Mouse (Mus musculus) bone marrow, adult 2 months (tissue): ENCODE measurements around the gene Plxnc1. TPM values are rescaled to one million over a fixed set of nuclear protein-coding genes. Genes with fewer than 3 reads are reported as not detected.

Experiments used
- H3K27ac ChIP-seq: fragments of 200-500 bp; 2 replicates; pipeline ENCODE4 v1.5.1; 2012; ENCODE audit warnings: low read depth, mild to moderate bottlenecking, control low read depth, inconsistent platforms, low read length; ENCODE audit not compliant: control insufficient read depth, poor library complexity, insufficient read depth
- H3K4me1 ChIP-seq: fragments of 200-500 bp; 2 replicates; pipeline ENCODE4 v1.6.1; 2011; ENCODE audit warnings: low read length; ENCODE audit not compliant: control insufficient read depth, insufficient read depth
- H3K4me3 ChIP-seq: fragments of 200-500 bp; replicated peaks from 2 replicates; pipeline ENCODE3; 2011; ENCODE audit warnings: mild to moderate bottlenecking, low read depth, low read length, control low read depth; ENCODE audit not compliant: control insufficient read depth
- CTCF ChIP-seq: fragments of 200-500 bp; IDR thresholded peaks from 2 replicates; pipeline ENCODE4 v1.5.1; 2011; ENCODE audit warnings: low read length, control low read depth; ENCODE audit not compliant: control insufficient read depth, insufficient read depth
- POLR2A ChIP-seq: fragments of 200-500 bp; IDR thresholded peaks from 2 replicates; pipeline ENCODE4 v1.6.1; 2011; ENCODE audit warnings: low read depth, mild to moderate bottlenecking, control low read depth, low read length, borderline replicate concordance; ENCODE audit not compliant: control insufficient read depth
- WGBS: fragments of 180-500 bp; shearing (Covaris S2); methylation state at CpG from one replicate; pipeline ENCODE4 v1.1.7; 2018; 5-methylcytosine and 5-hydroxymethylcytosine counted together
- polyA plus RNA-seq: library from polyadenylated mRNA; stranded (reverse); fragments of >200 nt; gene quantifications from 2 replicates; pipeline ENCODE4 v1.2.4, GENCODE M21; 2011; ENCODE audit warnings: low replicate concordance; ENCODE audit not compliant: missing spikeins, insufficient read depth, insufficient read length

The Plxnc1 gene
- polyA plus RNA-seq, 1 experiment, result 16.4 TPM

DNA sequence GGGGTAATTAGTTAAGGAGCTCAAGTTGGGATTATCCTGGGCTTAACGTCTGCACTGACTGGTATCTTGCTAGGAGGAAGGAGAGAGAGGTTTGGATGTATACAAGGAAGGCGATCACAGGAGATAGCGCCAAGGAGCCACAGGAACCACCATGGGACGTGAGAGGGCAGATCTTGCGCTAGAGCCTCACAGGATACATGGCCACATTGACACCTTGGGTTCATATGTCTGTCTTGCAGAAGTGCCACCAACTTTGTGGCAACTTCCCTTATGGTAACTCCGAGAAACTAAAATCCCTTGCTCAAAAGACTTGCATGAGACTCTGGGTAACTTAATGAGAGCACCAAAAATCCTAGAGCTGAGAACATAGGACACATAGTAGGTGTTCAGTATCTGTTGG lies 47.7 kb downstream of the Plxnc1 start:
- WGBS, result 60% methylated on average over 6 of the region's 6 CpGs
- no peak for TF ChIP-seq POLR2A
- no peak overlapping the region for H3K27ac ChIP-seq
- H3K4me3 ChIP-seq, result no peak overlapping the region
- peaks cover 1% of the 10 kb centered on the region; the same call in 1 of the 2 replicates for H3K4me1 ChIP-seq

DNA sequence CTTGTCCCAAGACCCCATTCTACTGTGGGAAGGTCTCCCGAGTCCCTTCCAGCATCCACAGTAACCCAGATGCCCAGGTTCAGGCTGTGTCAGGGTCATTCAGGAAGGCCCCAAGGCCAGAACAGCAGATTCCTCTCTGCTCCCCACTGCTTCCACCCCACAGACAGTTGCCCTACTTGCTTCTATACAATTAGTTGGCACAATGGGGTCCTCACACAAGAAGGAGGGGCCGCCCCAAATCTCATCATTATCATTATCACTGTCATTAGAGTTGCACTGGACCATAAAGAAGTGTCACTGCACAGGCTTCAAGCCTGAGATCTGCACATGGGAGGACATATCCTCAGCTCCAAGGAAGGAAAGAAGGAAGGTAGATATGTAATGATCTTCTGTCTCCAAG lies 48.3 kb downstream of the Plxnc1 start:
- H3K27ac ChIP-seq, result no peak overlapping the region
- no peak for TF ChIP-seq POLR2A
- no peak for TF ChIP-seq CTCF
- H3K4me1 ChIP-seq, result peaks cover 1% of the 10 kb centered on the region; the same call in 1 of the 2 replicates
- 86% methylated on average over 2 of the region's 2 CpGs for WGBS
- no peak overlapping the region for H3K4me3 ChIP-seq

DNA sequence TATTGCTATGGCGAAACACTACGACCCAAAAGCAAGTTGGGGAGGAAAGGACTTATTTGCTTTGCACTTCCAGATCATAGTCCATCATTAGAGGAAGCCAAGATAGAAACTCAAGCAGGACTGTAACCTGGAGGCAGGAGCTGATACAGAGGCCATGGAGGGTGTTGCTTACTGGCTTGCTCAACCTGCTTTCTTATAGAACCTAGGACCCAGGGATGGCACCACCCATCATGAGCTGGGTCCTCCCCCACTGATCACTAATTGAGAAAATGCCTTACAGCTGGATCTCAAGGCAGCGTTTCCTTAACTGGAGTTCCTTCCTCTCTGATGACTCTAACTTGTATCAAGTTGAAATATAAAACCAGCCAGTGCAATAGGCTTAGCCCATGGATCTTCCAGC lies 48.8 kb downstream of the Plxnc1 start:
- TF ChIP-seq CTCF (no peak), POLR2A (no peak)
- WGBS, result 72% methylated on average over 3 of the region's 3 CpGs
- Histone ChIP-seq H3K4me3 (no peak overlapping the region), H3K27ac (no peak overlapping the region), H3K4me1 (peaks cover 1% of the 10 kb centered on the region; the same call in 1 of the 2 replicates)

DNA sequence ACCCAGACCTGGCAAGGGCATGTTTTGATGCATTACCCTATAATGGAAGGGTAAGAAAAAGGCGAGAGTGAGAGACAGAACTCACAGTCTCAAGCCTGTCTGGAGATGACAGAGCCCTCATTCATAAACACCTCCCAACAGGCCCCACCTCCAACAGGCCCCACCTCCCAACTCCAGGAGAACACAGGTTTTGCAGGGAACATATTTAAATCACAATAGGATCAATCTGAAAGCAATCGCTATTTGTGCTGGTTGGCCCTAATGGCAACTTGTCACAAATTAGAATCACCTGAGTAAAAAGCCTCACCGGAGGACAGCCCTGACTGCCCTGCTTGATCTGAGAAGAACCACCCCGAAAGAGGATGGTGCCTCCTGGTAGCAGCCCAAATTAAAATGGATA lies 54.9 kb downstream of the Plxnc1 start:
- Histone ChIP-seq H3K4me1 (no peaks in the 10 kb centered on the region; the same call in 1 of the 2 replicates), H3K4me3 (no peak overlapping the region), H3K27ac (no peak overlapping the region)
- WGBS, result 93% methylated on average over 4 of the region's 4 CpGs
- no peak for TF ChIP-seq POLR2A
- no peak for TF ChIP-seq CTCF

DNA sequence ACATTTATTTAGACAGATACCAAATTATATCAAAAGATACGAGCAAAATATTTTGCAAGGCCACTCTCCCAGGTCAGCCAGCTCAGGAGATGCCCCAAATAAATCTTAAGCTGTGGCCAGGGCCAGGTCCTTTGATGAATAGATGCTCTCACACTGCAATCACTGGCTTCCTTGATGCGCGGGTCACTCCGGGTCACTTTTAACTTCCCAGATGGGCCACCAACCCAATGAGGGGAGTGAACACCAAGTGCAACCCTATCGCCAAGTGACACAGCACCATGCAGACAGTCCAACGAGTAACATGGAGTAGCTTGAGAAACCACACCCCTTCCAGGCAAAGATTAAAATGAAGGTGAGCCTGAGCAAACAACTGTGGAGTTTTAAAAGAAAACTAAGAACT lies 61.4 kb downstream of the Plxnc1 start:
- WGBS, result 85% methylated on average over 6 of the region's 6 CpGs

DNA sequence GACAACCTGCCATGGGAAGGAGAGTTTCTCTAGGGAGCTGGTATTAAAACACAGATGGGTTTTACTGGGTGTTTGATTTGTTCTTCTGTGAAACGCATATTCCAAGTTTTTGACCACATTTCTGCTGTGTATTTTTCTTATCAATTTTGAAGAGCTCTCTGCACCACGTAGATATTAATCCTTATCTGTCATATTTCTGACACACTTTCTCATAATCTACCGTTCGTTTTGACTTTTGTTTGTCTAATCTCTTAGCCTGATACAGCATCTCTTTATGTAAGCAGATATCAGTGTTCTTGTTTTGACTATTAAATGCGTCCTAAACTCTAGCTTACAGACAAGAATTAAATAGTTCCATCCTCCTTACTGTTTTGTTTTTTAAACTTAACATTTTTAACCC lies 73.1 kb downstream of the Plxnc1 start:
- Histone ChIP-seq H3K4me3 (no peak overlapping the region), H3K4me1 (no peaks in the 10 kb centered on the region), H3K27ac (no peak overlapping the region)
- TF ChIP-seq CTCF (no peak), POLR2A (no peak)
- WGBS, result 71% methylated on average over 5 of the region's 5 CpGs

More for the DNA sequence above, 61.4 kb downstream of the Plxnc1 start:
- no peak overlapping the region for H3K27ac ChIP-seq
- no peak overlapping the region for H3K4me3 ChIP-seq
- TF ChIP-seq CTCF, result no peak
- no peak for TF ChIP-seq POLR2A
- H3K4me1 ChIP-seq, result no peaks in the 10 kb centered on the region

DNA sequence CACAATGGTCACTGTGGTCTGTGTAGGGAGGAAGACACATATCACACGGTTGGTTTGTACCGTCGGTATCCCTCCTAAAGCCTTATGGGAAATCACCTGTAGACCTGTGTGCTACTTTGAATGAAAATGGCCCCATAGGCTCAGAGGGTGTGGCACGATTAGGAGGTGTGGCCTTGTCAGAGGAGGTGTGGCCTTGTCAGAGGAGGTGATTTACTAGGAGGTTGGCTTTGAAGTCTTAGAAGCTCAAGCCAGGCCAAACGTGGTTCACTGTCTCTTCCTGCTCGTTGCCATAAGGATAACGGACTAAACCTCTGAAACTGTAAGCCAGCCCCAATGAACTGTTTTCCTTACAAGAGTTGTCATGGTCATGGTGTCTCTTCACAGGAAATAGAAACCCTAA lies 73.5 kb downstream of the Plxnc1 start:
- H3K4me3 ChIP-seq, result no peak overlapping the region
- TF ChIP-seq CTCF, result no peak
- TF ChIP-seq POLR2A, result no peak
- H3K4me1 ChIP-seq, result no peaks in the 10 kb centered on the region
- no peak overlapping the region for H3K27ac ChIP-seq
- 79% methylated on average over 7 of the region's 7 CpGs for WGBS

DNA sequence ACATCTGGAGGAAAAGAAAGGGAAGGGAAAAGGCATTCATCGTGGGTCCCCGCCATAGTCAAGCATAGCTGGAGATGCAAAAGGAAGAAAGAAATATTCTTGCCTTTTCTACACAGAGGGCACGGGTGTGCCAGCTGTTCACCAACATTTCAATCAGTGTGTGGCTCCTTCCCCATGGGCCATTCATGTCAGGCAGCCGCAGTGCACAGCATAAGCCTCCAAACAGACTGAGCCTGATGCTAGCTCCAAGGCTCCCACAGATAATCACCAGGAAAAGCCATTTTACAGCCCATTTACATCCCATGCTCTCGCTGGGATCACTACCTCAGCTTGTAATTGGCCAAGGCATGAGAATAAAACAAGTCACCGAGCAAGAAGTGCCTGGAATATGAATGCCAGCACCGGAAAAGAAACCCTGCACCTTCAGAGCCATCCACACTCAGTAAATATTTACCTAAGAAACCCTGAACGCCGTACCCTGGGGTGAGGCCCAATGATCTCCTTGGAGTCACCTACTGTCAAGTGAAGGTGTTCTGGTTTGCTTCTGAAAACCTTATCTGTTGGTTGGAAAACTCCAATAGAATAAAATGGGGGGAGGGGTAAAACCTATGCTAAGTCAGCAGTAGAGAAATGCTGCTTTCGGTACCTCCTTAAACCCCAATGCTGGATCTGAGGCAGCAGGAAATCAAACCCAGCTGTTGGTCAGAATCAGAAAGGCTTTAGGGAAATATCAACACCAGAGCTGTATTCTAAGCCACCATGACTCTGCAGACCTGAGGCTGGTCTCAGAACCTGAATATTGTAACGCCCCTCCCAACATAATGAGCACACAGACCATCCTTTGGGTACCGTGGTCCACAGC lies 77.4 kb downstream of the Plxnc1 start:
- Histone ChIP-seq H3K27ac (no peak overlapping the region), H3K4me1 (no peaks in the 10 kb centered on the region), H3K4me3 (no peak overlapping the region)
- TF ChIP-seq POLR2A, result no peak
- TF ChIP-seq CTCF, result no peak
- 86% methylated on average over 12 of the region's 12 CpGs for WGBS
